Mouse (Mus musculus) thymus, postnatal 0 days (tissue): ENCODE data around the gene Chfr. TPM values are rescaled to one million over a fixed set of nuclear protein-coding genes. Genes with fewer than 3 reads are reported as not detected.
"Not testable (repeated sequence)": the region's sequence is repeated elsewhere in the genome, so short reads cannot be mapped to it uniquely, and the experiment has no call there.

Source experiments
- DNase-seq: peaks from one replicate; pipeline ENCODE4 v3.0.0-alpha.2; 2015; ENCODE audit warnings: low spot score
- polyA plus RNA-seq: library from polyadenylated mRNA; unstranded; fragments of >200 nt; fragmentation: Nextera tagmentation; extraction: Ambion mirVana; gene quantifications from 2 replicates; pipeline ENCODE4 v1.2.1, GENCODE M21; 2015

The Chfr gene
- polyA plus RNA-seq, 1 experiment from 2014 or later: 82.2 TPM

DNA sequence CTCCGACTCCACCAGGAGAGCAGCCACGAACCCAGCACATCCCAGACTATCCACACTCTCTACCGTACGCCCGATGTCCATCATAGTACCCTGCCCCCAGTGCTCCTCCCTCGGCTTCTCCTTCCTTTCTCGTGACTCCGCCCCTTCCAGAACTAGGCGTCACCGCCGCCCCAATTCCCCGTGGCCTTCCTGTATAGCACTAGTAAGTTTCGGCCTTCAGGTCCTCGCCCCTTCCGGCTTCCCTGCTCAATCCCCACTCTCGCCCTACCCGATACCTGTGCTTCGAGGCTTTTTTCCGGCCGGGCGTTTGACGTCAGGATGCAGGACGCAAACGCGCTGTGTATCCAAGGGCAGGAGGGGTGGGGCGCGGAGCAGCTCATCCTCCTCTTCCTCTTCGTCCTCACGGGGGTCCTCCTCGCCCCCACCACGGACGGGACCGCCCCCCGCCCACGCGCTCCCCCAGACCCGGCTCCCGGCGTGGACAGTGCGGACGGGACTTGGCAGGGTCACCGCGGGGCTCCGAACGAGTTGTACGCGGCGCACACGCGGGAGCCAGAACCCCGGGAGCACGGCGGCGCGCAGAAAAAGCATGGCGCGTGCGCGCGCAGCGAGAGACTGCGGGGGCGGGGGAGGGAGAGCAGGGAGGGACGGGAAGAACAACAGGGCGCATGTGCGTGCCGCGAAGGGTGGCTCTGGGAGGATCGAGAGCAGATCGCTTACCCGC, 27.9 kb upstream of the Chfr start, which contains the start of gene Gtpbp6:
Gene Gtpbp6, minus strand, starts transcription at position 617 of the 724 bp plus-strand sequence.
- peak; percentile 97 for DNase-seq

DNA sequence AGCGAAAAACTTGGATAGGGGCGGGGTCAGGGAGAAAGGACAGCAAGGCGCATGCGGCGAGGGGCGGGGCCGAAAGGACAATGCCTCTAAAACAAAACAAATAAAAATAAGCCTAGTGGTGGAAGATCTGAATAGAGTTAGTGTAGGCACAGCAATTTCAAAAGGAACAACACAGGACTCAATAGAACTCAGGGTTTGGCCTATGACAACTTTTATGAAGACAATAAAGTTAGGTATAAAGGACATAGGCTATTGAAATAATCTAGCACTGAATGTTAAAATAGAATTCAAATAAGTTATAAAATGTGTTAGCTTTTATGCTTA, 27.4 kb upstream of the Chfr start:
- DNase-seq: no peak

DNA sequence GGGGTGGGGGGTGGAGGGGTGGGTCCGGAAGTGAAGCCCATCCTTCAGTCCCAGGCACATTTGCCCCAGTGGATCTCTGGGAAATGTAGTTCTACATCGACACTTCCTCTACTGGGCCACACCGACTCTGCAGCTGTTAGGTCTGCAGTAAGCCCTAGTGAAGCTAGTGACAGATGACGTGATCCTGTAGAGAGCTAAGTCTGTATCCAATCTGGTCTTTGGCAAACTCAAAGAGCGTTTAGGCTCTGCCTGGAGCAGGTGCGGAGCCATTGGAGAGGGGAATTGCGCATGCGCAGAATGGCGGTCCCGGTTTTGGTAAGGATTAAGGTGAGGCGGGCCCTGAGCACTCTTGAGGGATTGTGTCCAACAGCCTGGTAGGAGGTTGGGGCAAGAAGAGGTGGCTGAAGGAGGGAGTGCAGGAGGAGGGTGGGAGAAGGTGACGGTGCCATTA, 25.6 kb upstream of the Chfr start, which contains the start of gene Zfp605:
Gene Zfp605, plus strand, starts transcription at position 102 of the 451 bp plus-strand sequence.
- peak; percentile 91 for DNase-seq

GRCm38 (mm10) chr5:110122380-110122779, 13.3 kb upstream of the Chfr start:
- not testable (repeated sequence) for DNase-seq

- DNase-seq: no peak
These were observed 434 bp downstream of the Chfr start for GRCm38 (mm10) chr5:110136087-110136464.

DNA sequence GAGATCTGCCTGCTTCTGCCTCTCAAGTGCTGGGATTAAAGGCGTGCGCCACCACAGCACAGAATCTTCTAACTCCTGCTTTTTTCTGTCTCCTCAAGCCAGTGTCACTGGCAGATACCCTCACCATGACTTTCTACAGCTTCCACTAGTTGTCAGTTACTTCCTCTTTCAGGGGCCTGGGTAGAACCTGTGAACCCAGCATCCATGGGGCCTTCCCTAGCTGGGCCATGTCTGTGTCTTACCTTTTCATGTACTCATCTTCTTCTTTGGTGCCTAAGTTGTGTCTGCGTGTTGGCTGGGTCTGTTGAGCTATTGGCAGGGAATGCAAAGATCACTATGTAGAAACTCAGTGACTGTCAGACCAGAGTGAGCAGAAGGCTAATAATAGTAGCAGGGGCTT, 2.2 kb downstream of the Chfr start:
- DNase-seq: no peak

DNA sequence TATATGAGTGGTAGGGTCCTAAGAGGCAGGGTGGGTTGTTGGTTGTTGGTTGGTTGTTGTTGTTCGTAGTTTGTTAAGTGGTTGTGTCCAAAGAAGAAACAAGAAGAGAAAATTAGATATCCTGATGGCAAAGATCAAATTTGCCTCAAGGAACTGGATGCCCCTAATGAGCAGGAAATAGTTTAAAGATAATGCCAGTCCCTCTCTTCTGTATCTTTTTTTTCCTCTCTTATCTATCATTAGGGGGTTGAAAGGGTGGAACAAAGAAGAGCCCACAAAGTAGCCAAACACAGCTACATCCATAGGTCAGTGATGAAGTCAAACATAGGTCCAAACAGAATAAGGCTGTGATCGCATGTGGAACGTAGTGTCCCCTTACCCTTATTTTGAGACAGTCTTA, 3.7 kb downstream of the Chfr start:
- DNase-seq: no peak

- DNase-seq: no peak
These were observed 4.8 kb downstream of the Chfr start for GRCm38 (mm10) chr5:110140424-110140823.

- no peak for DNase-seq
These were observed 6.7 kb downstream of the Chfr start for GRCm38 (mm10) chr5:110142309-110142708.

- DNase-seq: peak; percentile 24
These were observed 7.4 kb downstream of the Chfr start for GRCm38 (mm10) chr5:110143007-110143406.

GRCm38 (mm10) chr5:110169374-110169773, 33.7 kb downstream of the Chfr start:
- no peak for DNase-seq

DNA sequence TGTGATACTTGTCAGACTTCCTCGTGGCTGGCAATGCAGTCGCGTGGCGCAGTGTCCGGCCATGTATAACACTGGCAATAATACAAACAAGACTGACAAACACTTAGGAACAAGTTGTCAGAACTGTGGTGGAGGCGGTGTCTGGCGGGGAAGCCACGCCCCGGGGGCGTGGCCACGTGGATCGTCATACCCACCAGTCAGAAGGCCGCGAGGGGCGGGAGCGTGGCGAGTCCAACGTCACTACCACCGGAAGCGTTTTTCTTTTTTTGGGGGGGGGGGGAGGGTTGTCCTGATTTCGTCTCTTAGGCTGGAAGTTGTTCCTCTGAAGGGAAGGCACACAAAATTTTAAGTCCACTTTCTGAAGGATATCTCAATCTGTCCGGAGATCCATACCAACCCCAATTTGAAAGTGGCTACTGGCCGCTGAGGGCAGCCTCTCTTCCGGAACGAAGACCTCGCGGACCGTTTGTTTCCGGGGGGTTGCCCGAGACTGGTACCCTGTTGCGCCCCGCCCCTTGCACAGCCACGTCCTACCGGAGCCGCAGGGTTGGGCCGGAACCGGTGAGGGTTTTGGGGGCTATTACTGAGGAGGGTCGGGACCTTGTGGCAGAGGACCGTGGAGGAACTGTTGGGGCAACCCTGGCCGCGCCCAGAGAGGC, 40.8 kb downstream of the Chfr start, which contains the start of gene Golga3:
Gene Golga3, plus strand, starts transcription at position 340 of the 659 bp plus-strand sequence.
- peak; percentile 97 for DNase-seq

DNA sequence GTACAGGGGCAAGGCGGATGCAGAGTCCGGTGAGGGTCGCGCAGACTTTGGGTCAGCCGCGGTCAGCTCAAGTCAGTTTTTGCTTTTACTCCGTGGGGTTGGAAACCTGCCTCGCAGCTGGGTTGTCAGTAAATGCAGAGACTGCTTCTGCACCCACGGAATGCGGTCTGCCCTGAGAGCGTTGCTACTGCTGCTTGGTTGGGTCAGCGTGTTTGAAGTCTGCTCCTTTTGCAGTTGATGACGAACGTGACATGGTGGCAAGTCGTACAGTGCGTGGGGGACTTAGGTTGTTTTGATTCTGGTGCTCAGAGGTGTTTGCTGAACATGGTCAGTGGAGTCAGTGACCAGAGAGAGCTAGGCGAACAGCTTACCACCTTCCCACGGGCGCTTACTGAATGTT, 41.4 kb downstream of the Chfr start:
- no peak for DNase-seq

GRCm38 (mm10) chr5:110178628-110179027, 43.0 kb downstream of the Chfr start:
- DNase-seq: no peak

DNA sequence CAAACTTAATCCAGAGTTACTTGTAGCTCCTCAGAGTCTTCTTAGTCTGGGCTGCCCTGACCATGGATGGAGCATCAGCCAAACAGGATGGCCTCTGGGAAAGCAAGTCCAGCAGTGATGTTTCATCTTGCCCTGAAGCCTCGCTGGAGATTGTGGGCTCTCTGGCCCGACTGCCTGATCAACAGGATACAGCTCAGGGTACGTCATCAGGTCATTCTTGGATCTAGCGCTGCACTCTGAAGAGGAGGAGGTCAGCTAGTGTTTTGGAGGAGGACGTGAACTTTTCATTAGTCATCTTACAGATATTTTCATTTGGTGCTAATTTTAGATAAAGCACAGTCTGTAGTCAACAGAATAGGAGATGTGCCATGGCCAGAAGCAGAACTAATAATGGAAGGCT, 46.1 kb downstream of the Chfr start:
- no peak for DNase-seq

GRCm38 (mm10) chr5:110203164-110203895, 67.7 kb downstream of the Chfr start:
- DNase-seq: peak; percentile 7

DNA sequence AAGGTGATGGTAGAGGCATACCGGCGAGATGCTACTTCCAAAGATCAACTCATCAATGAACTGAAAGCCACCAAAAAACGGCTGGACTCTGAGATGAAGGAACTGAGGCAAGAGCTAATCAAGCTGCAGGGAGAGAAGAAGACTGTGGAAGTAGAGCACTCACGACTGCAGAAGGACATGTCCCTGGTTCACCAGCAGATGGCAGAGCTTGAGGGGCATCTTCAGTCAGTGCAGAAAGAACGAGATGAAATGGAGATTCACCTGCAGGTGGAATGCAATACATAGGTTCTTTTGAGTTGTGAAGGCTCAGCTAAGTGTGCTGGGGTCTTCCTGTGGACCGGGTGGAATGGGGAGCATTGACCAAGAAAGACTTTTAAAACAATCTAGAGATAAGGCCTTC, 69.1 kb downstream of the Chfr start:
- DNase-seq: peak; percentile 17

DNA sequence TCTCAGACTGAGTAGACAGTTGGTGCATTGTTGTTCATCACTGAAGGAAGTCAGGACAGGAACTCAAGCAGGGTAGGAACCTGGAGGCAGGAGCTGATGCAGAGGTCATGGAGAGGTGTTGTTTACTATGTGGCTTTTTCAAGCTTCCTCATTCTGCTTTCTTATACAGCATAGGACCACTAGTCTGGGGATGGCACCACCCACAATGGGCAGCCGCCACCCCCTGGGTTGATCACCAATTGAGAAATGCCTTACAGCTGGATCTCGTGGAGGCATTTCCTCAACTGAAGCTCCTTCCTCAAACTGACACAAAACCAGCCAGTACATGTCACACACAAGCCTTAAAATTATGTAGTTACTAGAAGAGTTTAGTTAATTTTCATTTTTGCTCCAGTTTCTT, 75.7 kb downstream of the Chfr start:
- DNase-seq: no peak

DNA sequence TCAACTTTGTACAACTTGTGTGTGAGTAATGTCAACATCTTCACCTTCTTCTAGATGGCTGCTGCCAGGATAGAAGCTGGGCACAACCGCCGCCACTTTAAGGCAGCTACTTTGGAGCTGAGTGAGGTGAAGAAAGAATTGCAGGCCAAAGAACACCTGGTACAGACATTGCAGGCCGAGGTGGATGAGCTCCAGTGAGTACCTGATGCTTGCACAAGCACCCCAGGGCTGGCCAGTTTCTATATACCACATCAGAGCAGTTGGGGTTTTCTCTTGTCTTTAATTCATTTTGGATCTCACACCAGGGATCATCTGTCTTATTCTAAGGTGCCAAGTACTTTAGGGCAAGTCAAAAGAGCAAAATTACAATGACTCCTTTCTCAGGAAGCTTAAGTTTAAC, 81.1 kb downstream of the Chfr start:
- DNase-seq: no peak

DNA sequence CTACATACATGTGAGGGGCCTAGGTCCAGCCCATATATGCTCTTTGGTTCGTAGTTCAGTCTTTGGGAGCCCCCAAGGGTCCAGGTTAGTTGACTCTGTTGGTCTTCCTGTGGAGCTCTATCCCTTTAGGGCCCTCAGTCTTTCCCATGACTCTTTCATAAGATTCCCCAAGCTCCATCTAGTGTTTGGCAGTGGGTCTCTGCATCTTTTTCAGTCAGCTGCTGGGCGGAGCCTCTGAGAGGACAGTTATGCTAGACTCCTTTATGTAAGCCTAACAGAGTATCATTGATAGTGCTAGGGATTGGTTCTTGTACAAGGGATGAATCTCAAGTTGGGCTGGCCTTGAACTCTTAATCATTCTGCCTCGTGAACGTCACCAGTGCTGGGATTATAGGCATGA, 84.7 kb downstream of the Chfr start:
- no peak for DNase-seq
